Mouse (Mus musculus): Measurements from ENCODE around the gene Ncf4. TPM values are rescaled to one million over a fixed set of nuclear protein-coding genes. Genes with fewer than 3 reads are reported as not detected.

Ncf4 gene
- polyA plus RNA-seq, 1 experiment: not detected

DNA sequence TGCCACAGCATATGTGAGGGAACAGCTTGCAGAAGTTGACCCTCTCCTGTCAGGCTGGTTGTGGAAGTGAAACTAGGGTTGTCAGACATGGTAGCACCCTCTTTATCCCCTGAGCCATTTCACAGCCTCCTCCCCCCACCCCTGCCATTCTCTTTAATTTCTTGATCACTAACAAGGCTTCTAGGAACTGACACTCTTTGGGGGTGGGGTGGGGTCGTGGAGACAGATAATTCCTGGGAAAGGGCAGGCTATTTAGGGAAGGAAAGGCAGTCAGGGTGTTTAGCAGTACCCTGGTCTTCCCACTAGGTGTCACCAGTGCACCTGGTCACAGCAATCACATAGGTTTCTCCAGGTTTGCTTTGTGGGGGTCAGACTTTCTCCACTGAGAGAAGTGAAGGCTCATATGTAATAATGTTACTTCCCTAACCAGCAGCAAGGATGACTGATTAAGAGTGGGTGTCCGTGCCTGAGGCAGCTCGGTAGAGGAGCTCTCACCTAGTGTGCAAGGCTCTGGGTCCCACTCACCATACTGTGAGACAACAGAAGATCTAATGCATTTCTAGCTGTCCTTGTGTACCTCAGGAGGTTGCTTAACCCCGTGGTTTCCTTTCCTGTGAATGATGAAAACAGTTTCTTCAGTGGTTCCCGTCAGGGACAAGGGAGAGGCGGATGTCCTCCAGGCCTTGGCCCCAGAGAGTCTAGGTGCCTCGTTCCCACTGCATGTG, 12.9 kb downstream of the Ncf4 start:
- TF ChIP-seq EP300 (IDR thresholded peaks at IDR 0.05; ENCODE audit: insufficient read depth, low read depth, low read length) (no peak), CTCF (IDR thresholded peaks at IDR 0.05; ENCODE audit: low read depth, low read length) (peak; percentile 61), POLR2A (IDR thresholded peaks at IDR 0.05; ENCODE audit: insufficient read depth, low read length) (no peak)
- no peak overlapping the region for H3K4me3 ChIP-seq (ENCODE audit: low read depth, low read length)
- H3K27ac ChIP-seq (ENCODE audit: insufficient read depth, low read length): no peak overlapping the region
- no peaks in the 10 kb centered on the region for H3K27me3 ChIP-seq (ENCODE audit: control insufficient read depth, insufficient read depth, low read length, poor library complexity, severe bottlenecking)
- H3K4me1 ChIP-seq (ENCODE audit: control insufficient read depth, insufficient read depth, low read length): no peaks in the 10 kb centered on the region
- H3K9ac ChIP-seq (ENCODE audit: low read depth, poor library complexity, severe bottlenecking): no peak overlapping the region
- H3K36me3 ChIP-seq (ENCODE audit: control insufficient read depth, insufficient read depth, low read length, poor library complexity, severe bottlenecking): no peaks in the 10 kb centered on the region
- H3K9me3 ChIP-seq (replicated peaks; ENCODE audit: control insufficient read depth, insufficient read depth, low read length, poor library complexity, severe bottlenecking): no peaks in the 10 kb centered on the region

- no peaks in the 10 kb centered on the region for H3K27me3 ChIP-seq (ENCODE audit: control insufficient read depth, insufficient read depth, low read length, poor library complexity, severe bottlenecking)
- no peak overlapping the region for H3K9ac ChIP-seq (ENCODE audit: low read depth, poor library complexity, severe bottlenecking)
- H3K36me3 ChIP-seq (ENCODE audit: control insufficient read depth, insufficient read depth, low read length, poor library complexity, severe bottlenecking): no peaks in the 10 kb centered on the region
- no peak overlapping the region for H3K27ac ChIP-seq (ENCODE audit: insufficient read depth, low read length)
- H3K4me1 ChIP-seq (ENCODE audit: control insufficient read depth, insufficient read depth, low read length): no peaks in the 10 kb centered on the region
- TF ChIP-seq POLR2A (IDR thresholded peaks at IDR 0.05; ENCODE audit: insufficient read depth, low read length) (no peak), CTCF (IDR thresholded peaks at IDR 0.05; ENCODE audit: low read depth, low read length) (no peak), EP300 (IDR thresholded peaks at IDR 0.05; ENCODE audit: insufficient read depth, low read depth, low read length) (no peak)
- H3K4me3 ChIP-seq (ENCODE audit: low read depth, low read length): no peak overlapping the region
- no peaks in the 10 kb centered on the region for H3K9me3 ChIP-seq (replicated peaks; ENCODE audit: control insufficient read depth, insufficient read depth, low read length, poor library complexity, severe bottlenecking)
These were observed 13.8 kb downstream of the Ncf4 start for GRCm38 (mm10) chr15:78258246-78258865.

GRCm38 (mm10) chr15:78260668-78261333, 16.2 kb downstream of the Ncf4 start:
- no peak overlapping the region for H3K9ac ChIP-seq (ENCODE audit: low read depth, poor library complexity, severe bottlenecking)
- no peaks in the 10 kb centered on the region for H3K36me3 ChIP-seq (ENCODE audit: control insufficient read depth, insufficient read depth, low read length, poor library complexity, severe bottlenecking)
- TF ChIP-seq POLR2A (IDR thresholded peaks at IDR 0.05; ENCODE audit: insufficient read depth, low read length) (no peak), EP300 (IDR thresholded peaks at IDR 0.05; ENCODE audit: insufficient read depth, low read depth, low read length) (no peak), CTCF (IDR thresholded peaks at IDR 0.05; ENCODE audit: low read depth, low read length) (no peak)
- peaks cover 3% of the 10 kb centered on the region for H3K4me1 ChIP-seq (ENCODE audit: control insufficient read depth, insufficient read depth, low read length)
- H3K9me3 ChIP-seq (replicated peaks; ENCODE audit: control insufficient read depth, insufficient read depth, low read length, poor library complexity, severe bottlenecking): no peaks in the 10 kb centered on the region
- no peak overlapping the region for H3K27ac ChIP-seq (ENCODE audit: insufficient read depth, low read length)
- no peak overlapping the region for H3K4me3 ChIP-seq (ENCODE audit: low read depth, low read length)
- no peaks in the 10 kb centered on the region for H3K27me3 ChIP-seq (ENCODE audit: control insufficient read depth, insufficient read depth, low read length, poor library complexity, severe bottlenecking)

GRCm38 (mm10) chr15:78263286-78263685, 18.7 kb downstream of the Ncf4 start:
- Histone ChIP-seq H3K27ac (ENCODE audit: insufficient read depth, low read length) (no peak overlapping the region), H3K9ac (ENCODE audit: low read depth, poor library complexity, severe bottlenecking) (no peak overlapping the region), H3K4me3 (ENCODE audit: low read depth, low read length) (no peak overlapping the region), H3K4me1 (ENCODE audit: control insufficient read depth, insufficient read depth, low read length) (peaks cover 3% of the 10 kb centered on the region), H3K27me3 (ENCODE audit: control insufficient read depth, insufficient read depth, low read length, poor library complexity, severe bottlenecking) (no peaks in the 10 kb centered on the region; the same call in 1 of the 2 replicates), H3K9me3 (replicated peaks; ENCODE audit: control insufficient read depth, insufficient read depth, low read length, poor library complexity, severe bottlenecking) (no peaks in the 10 kb centered on the region), H3K36me3 (ENCODE audit: control insufficient read depth, insufficient read depth, low read length, poor library complexity, severe bottlenecking) (no peaks in the 10 kb centered on the region)
- no peak for TF ChIP-seq EP300 (IDR thresholded peaks at IDR 0.05; ENCODE audit: insufficient read depth, low read depth, low read length)
- no peak for TF ChIP-seq POLR2A (IDR thresholded peaks at IDR 0.05; ENCODE audit: insufficient read depth, low read length)
- no peak for TF ChIP-seq CTCF (IDR thresholded peaks at IDR 0.05; ENCODE audit: low read depth, low read length)

GRCm38 (mm10) chr15:78267441-78267840, 22.8 kb downstream of the Ncf4 start:
- H3K4me3 ChIP-seq (ENCODE audit: low read depth, low read length): no peak overlapping the region
- no peak overlapping the region for H3K27ac ChIP-seq (ENCODE audit: insufficient read depth, low read length)
- H3K9me3 ChIP-seq (replicated peaks; ENCODE audit: control insufficient read depth, insufficient read depth, low read length, poor library complexity, severe bottlenecking): no peaks in the 10 kb centered on the region
- H3K9ac ChIP-seq (ENCODE audit: low read depth, poor library complexity, severe bottlenecking): no peak overlapping the region
- no peaks in the 10 kb centered on the region; the same call in 1 of the 2 replicates for H3K27me3 ChIP-seq (ENCODE audit: control insufficient read depth, insufficient read depth, low read length, poor library complexity, severe bottlenecking)
- peaks cover 3% of the 10 kb centered on the region for H3K4me1 ChIP-seq (ENCODE audit: control insufficient read depth, insufficient read depth, low read length)
- H3K36me3 ChIP-seq (ENCODE audit: control insufficient read depth, insufficient read depth, low read length, poor library complexity, severe bottlenecking): no peaks in the 10 kb centered on the region
- TF ChIP-seq CTCF (IDR thresholded peaks at IDR 0.05; ENCODE audit: low read depth, low read length) (no peak), EP300 (IDR thresholded peaks at IDR 0.05; ENCODE audit: insufficient read depth, low read depth, low read length) (no peak), POLR2A (IDR thresholded peaks at IDR 0.05; ENCODE audit: insufficient read depth, low read length) (no peak)
